Mouse (Mus musculus) embryonic facial prominence, embryonic 10.5 days (tissue): ENCODE data around the gene Rgs7. TPM values are rescaled to one million over a fixed set of nuclear protein-coding genes. Genes with fewer than 3 reads are reported as not detected.

ENCODE experiments used
- DNase-seq: peaks from one replicate; pipeline ENCODE4 v3.0.0-alpha.2; 2017; ENCODE audit warnings: low spot score
- H3K27ac ChIP-seq: fragments of 300-500 bp; sonication (generic); replicated peaks from 2 replicates; pipeline ENCODE4 v1.5.1; 2016; ENCODE audit warnings: mild to moderate bottlenecking
- H3K27me3 ChIP-seq: fragments of 300-500 bp; sonication (generic); replicated peaks from 2 replicates; pipeline ENCODE4 v1.6.1; 2016; ENCODE audit warnings: low read depth, mild to moderate bottlenecking; ENCODE audit not compliant: poor library complexity, severe bottlenecking
- H3K36me3 ChIP-seq: fragments of 300-500 bp; sonication (generic); replicated peaks from 2 replicates; pipeline ENCODE4 v1.6.1; 2016; ENCODE audit warnings: mild to moderate bottlenecking, moderate library complexity
- H3K4me1 ChIP-seq: fragments of 300-500 bp; sonication (generic); 2 replicates; pipeline ENCODE4 v1.6.1; 2016
- H3K4me3 ChIP-seq: fragments of 300-500 bp; sonication (generic); 2 replicates; pipeline ENCODE4 v1.5.1; 2016; ENCODE audit warnings: mild to moderate bottlenecking, moderate library complexity
- H3K9me3 ChIP-seq: fragments of 300-500 bp; sonication (generic); 2 replicates; pipeline ENCODE4 v1.6.1; 2016; ENCODE audit warnings: mild to moderate bottlenecking
- WGBS: fragments of 180-500 bp; shearing (Covaris S2); methylation state at CpG from one replicate; pipeline ENCODE4 v1.1.7; 2016; 5-methylcytosine and 5-hydroxymethylcytosine counted together
- polyA plus RNA-seq: library from polyadenylated mRNA; unstranded; fragments of >200 nt; fragmentation: Nextera tagmentation; extraction: Ambion mirVana; gene quantifications from 2 replicates; pipeline ENCODE4 v1.2.1, GENCODE M21; 2016

Rgs7 gene
- polyA plus RNA-seq, 1 experiment from 2014 or later = 0.96 TPM

DNA sequence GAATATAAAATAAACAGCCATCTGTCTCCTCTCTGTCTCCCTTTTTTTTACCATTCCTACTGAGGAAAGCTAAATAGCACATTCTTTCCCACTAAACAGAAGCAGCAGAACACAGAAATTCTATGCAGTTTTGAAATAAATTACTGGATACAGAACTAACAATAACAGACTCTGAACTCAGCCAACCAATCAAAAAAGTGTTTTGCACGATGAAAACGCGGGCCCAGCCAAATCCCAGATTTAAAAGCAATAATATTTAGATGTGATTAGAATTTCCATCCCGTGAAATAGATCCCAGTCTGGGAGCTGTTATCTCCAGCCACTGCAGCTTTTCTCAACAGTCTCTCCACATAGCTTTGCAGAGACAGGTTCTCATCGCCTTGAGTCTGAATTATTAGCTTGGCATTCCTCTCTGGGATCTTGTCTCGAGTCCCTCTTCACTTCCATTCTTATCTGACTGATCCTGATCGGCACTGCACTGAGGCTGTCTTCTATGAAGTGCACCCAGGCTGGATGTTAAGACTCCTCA, 466.5 kb downstream of the Rgs7 start:
- WGBS = 80% methylated on average over 7 of the region's 7 CpGs
- no peak overlapping the region for H3K4me3 ChIP-seq
- peaks cover 9% of the 10 kb centered on the region for H3K4me1 ChIP-seq
- H3K36me3 ChIP-seq = no peaks in the 10 kb centered on the region
- H3K27me3 ChIP-seq = no peaks in the 10 kb centered on the region; the same call in 1 of the 2 replicates
- H3K27ac ChIP-seq = no peak overlapping the region
- DNase-seq = no peak
- no peaks in the 10 kb centered on the region for H3K9me3 ChIP-seq

- Histone ChIP-seq H3K36me3 (no peaks in the 10 kb centered on the region), H3K27me3 (no peaks in the 10 kb centered on the region), H3K27ac (no peak overlapping the region), H3K4me1 (peaks cover 9% of the 10 kb centered on the region), H3K9me3 (no peaks in the 10 kb centered on the region), H3K4me3 (no peak overlapping the region)
- no peak for DNase-seq
- 56% methylated on average over 1 of the region's 1 CpGs for WGBS
These were observed 468.2 kb downstream of the Rgs7 start for GRCm38 (mm10) chr1:175024136-175024535.

Other genes with a start within 250 kb of the Rgs7 start
- gene Kmo, start 127.9 kb upstream of the Rgs7 start, polyA plus RNA-seq = 0.04 TPM in 1 of 2 replicates, not detected in the other
- gene Fh1, start 133.1 kb upstream of the Rgs7 start, polyA plus RNA-seq = 122 and 124 TPM in 2 replicates
- gene Opn3, start 200.3 kb upstream of the Rgs7 start, polyA plus RNA-seq = 9.5 and 11.6 TPM in 2 replicates
- gene Chml, start 200.4 kb upstream of the Rgs7 start, polyA plus RNA-seq = 5.0 and 5.2 TPM in 2 replicates
- not detected in 2 replicates for gene Wdr64, start 206.1 kb upstream of the Rgs7 start, polyA plus RNA-seq